Mouse (Mus musculus): ENCODE results near the gene Rps16. TPM values are rescaled to one million over a fixed set of nuclear protein-coding genes. Genes with fewer than 3 reads are reported as not detected.

The Rps16 gene
- polyA plus RNA-seq (2014; fragmentation: Nextera tagmentation; extraction: Ambion mirVana), result 746 and 776 TPM in 2 replicates

DNA sequence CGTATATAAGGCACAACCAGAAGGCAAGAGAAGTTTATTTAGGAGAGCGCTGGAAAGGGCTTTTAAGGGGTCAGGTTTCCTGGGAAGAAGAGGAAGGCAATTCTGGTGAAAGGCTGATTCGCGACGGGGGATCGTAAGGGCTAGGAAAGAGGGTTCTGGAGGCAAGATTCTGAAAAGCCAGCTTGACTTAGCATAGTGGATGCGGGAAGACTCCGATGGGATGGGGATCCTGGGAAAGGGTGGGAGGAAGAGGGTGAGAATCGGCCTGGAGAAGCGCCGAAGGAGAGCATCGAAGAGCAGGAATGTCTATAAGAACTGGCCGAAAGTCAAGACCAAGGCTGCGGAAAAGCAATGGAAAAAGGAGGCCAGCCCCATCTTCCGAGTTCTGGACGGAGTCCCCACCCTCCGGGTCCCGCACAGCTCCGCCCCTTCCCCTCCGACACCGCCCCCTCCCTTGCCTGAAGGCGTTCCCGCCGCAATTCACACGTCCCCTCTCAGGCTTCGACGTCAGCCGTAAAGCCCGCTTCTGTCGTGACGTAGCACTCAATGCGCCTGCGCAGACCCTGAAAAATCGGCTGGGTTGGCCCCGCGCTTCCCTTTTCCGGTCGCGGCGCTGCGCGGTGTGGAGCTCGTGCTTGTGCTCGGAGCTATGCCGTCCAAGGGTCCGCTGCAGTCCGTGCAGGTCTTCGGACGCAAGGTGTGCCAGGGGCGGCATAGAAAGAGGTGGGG is at the start of gene Rps16:
Gene Rps16, plus strand, starts transcription at position 498 of the 729 bp plus-strand sequence.
- WGBS, result under 1% methylated on average over 44 of the region's 50 CpGs
- H3K36me3 ChIP-seq (ENCODE audit: control insufficient read depth, insufficient read depth, low read length), result peaks cover 12% of the 10 kb centered on the region
- ATAC-seq (ENCODE audit: low FRiP score), result peak; percentile 96

DNA sequence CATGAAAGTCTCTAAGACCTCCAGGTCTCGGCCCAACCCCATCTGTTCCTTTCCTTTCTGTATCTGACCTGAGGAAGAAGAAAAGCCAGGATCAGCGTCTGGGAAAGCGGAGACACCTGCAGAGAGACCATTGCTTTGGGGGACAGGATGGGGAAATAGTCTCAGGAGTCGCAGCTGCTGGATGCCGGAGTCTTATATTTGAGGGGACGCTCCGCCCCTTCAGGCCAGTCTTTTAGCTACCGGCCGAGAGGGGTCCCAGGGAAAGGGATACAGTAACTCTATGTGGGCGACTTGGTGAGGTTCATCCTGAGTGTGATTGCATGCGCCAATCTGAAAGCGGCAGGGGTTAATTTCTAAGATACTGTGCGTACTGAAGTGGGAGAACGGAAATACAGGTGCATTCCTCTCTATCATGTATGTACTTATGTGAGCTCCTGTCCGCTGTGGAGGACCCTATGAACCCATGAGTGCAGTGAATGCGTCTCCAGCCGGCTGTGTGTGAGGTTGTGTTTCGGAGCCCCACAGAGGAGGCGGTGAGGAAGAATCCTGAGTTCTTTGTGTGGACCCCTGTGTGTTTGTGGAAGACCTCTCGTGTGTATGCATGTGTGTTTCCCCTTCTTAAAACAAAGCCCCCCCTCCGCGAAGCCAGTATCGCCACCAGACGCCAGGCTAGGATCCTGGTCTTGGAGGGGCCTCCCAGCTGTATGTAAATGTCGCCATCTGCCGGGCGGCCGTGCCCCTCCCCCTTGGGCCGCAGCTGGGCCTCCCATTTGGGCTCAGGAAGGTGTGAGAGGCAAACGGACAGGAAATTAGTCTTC is 48.6 kb upstream of the Rps16 start, which contains the start of gene Dll3:
Gene Dll3, minus strand, starts transcription at position 623 of the 818 bp plus-strand sequence.
- peaks cover 6% of the 10 kb centered on the region; the same call in 1 of the 2 replicates for H3K4me1 ChIP-seq (replicated peaks; ENCODE audit: control insufficient read depth, insufficient read depth, low read length)
- H3K27me3 ChIP-seq (ENCODE audit: control insufficient read depth, insufficient read depth, low read length), result peaks cover 7% of the 10 kb centered on the region
- WGBS, result 2% methylated on average over 30 of the region's 30 CpGs
- H3K27ac ChIP-seq (ENCODE audit: low read depth, low read length), result peak within 1 kb of the TSS; percentile 92
- DNase-seq (ENCODE audit: low spot score), result peak; percentile 85
- ATAC-seq (ENCODE audit: low FRiP score), result peak; percentile 76
- H3K4me2 ChIP-seq (replicated peaks; ENCODE audit: low read depth, low read length), result peak within 1 kb of the TSS; percentile 55
- no peaks in the 10 kb centered on the region for H3K9me3 ChIP-seq (ENCODE audit: control insufficient read depth, low read length)
- peak within 1 kb of the TSS; percentile 77 for H3K9ac ChIP-seq (ENCODE audit: low read depth, low read length)
- 0 out of 2 replicates have a peak, but pooled peaks cover 2% of the 10 kb centered on the region for H3K36me3 ChIP-seq (ENCODE audit: control insufficient read depth, insufficient read depth, low read length)
- H3K4me3 ChIP-seq (ENCODE audit: low read depth, low read length), result peak within 1 kb of the TSS; percentile 55

More for the DNA sequence above, at the start of gene Rps16:
- Histone ChIP-seq H3K27ac (ENCODE audit: low read depth, low read length) (peak within 1 kb of the TSS; percentile 72), H3K4me2 (replicated peaks; ENCODE audit: low read depth, low read length) (peak within 1 kb of the TSS; percentile 91), H3K9me3 (ENCODE audit: control insufficient read depth, low read length) (no peaks in the 10 kb centered on the region), H3K9ac (ENCODE audit: low read depth, low read length) (peak within 1 kb of the TSS; percentile 95), H3K4me1 (replicated peaks; ENCODE audit: control insufficient read depth, insufficient read depth, low read length) (peaks cover 3% of the 10 kb centered on the region; the same call in 1 of the 2 replicates), H3K4me3 (ENCODE audit: low read depth, low read length) (peak within 1 kb of the TSS; percentile 64), H3K27me3 (ENCODE audit: control insufficient read depth, insufficient read depth, low read length) (no peaks in the 10 kb centered on the region)
- peak; percentile 99 for DNase-seq (ENCODE audit: low spot score)

DNA sequence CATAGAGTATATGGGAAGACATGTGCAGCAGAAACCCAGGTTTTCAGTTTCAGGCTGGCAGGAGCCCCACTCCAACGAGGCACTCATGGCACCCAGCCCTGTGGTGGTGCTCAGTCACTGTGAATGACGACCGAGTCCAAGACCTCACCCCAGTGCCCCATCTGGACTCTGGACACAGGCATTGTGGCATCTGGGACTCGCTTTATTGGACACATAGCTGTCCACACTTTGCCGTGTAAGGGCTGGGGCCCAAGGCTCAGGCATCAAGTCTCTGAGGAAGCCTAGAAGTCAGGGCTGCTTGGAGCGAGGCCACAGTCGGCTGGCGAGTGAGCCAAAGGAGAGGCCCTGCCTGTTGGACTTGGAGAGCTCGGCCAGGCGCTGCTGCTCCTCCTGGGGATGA is 44.8 kb upstream of the Rps16 start:
- Histone ChIP-seq H3K4me1 (replicated peaks; ENCODE audit: control insufficient read depth, insufficient read depth, low read length) (0 out of 2 replicates have a peak, but pooled peaks cover 2% of the 10 kb centered on the region), H3K36me3 (ENCODE audit: control insufficient read depth, insufficient read depth, low read length) (0 out of 2 replicates have a peak, but pooled peaks cover 2% of the 10 kb centered on the region)

DNA sequence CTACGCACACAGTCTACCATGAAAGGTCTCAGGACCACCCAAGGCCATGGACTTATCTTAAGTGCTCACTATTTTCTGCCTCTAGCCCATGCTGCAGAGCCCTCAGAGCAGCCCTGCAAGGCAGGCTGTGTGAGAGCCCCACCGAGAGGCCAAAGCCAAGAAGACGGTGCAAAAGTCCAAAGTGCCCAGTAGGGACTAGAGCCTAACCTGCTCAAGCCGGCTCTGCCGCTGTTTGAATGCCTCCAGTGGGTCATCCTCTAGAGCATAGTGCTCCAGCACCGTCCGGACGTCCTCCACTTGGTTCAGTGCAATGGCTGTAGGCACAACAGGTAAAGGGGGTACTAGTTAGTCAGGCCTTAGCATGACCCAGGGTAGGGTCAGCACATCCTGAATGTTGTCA is 44.2 kb upstream of the Rps16 start:
- Histone ChIP-seq H3K4me3 (ENCODE audit: low read depth, low read length) (no peak overlapping the region), H3K9ac (ENCODE audit: low read depth, low read length) (no peak overlapping the region), H3K27me3 (ENCODE audit: control insufficient read depth, insufficient read depth, low read length) (no peaks in the 10 kb centered on the region), H3K9me3 (ENCODE audit: control insufficient read depth, low read length) (no peaks in the 10 kb centered on the region), H3K4me2 (replicated peaks; ENCODE audit: low read depth, low read length) (no peak overlapping the region), H3K36me3 (ENCODE audit: control insufficient read depth, insufficient read depth, low read length) (0 out of 2 replicates have a peak, but pooled peaks cover 2% of the 10 kb centered on the region), H3K4me1 (replicated peaks; ENCODE audit: control insufficient read depth, insufficient read depth, low read length) (0 out of 2 replicates have a peak, but pooled peaks cover 4% of the 10 kb centered on the region), H3K27ac (ENCODE audit: low read depth, low read length) (no peak overlapping the region)
- DNase-seq (ENCODE audit: low spot score) (no peak), ATAC-seq (ENCODE audit: low FRiP score) (no peak)
- WGBS, result 93% methylated on average over 8 of the region's 8 CpGs

More for the DNA sequence above, 44.8 kb upstream of the Rps16 start:
- no peak overlapping the region for H3K27ac ChIP-seq (ENCODE audit: low read depth, low read length)
- WGBS, result 85% methylated on average over 10 of the region's 10 CpGs
- no peak for ATAC-seq (ENCODE audit: low FRiP score)
- no peak overlapping the region for H3K9ac ChIP-seq (ENCODE audit: low read depth, low read length)
- no peak for DNase-seq (ENCODE audit: low spot score)
- no peaks in the 10 kb centered on the region for H3K9me3 ChIP-seq (ENCODE audit: control insufficient read depth, low read length)
- no peak overlapping the region for H3K4me2 ChIP-seq (replicated peaks; ENCODE audit: low read depth, low read length)
- no peak overlapping the region for H3K4me3 ChIP-seq (ENCODE audit: low read depth, low read length)
- H3K27me3 ChIP-seq (ENCODE audit: control insufficient read depth, insufficient read depth, low read length), result no peaks in the 10 kb centered on the region

DNA sequence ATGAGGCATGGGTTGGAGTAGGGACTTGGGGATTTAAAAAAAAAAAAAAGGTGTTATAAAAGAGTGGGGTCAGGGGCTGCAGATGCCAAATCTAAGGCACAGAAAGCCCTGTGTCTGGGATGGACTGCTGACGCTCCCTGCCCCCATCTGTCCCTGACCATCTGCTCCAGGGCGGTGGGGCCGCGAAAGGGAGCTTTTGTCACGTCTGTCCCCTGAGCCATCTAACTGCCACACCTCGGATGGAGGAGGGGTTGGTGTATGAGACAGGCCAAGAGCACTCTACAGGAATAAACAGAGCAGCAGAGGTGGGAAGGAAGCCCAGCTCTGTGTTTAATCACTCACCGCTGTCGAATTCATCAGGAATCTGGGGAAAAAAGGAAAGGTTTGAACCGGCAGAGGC is 40.7 kb upstream of the Rps16 start:
- Histone ChIP-seq H3K4me3 (ENCODE audit: low read depth, low read length) (no peak overlapping the region), H3K27ac (ENCODE audit: low read depth, low read length) (peak overlapping the region; percentile 49), H3K9me3 (ENCODE audit: control insufficient read depth, low read length) (no peaks in the 10 kb centered on the region), H3K36me3 (ENCODE audit: control insufficient read depth, insufficient read depth, low read length) (0 out of 2 replicates have a peak, but pooled peaks cover 2% of the 10 kb centered on the region), H3K4me2 (replicated peaks; ENCODE audit: low read depth, low read length) (0 out of 2 replicates have a peak overlapping the region, but pooled peaks have one; percentile 85), H3K27me3 (ENCODE audit: control insufficient read depth, insufficient read depth, low read length) (no peaks in the 10 kb centered on the region), H3K4me1 (replicated peaks; ENCODE audit: control insufficient read depth, insufficient read depth, low read length) (0 out of 2 replicates have a peak, but pooled peaks cover 2% of the 10 kb centered on the region), H3K9ac (ENCODE audit: low read depth, low read length) (no peak overlapping the region)
- 58% methylated on average over 9 of the region's 9 CpGs for WGBS
- ATAC-seq (ENCODE audit: low FRiP score) (peak; percentile 41), DNase-seq (ENCODE audit: low spot score) (peak; percentile 61)

DNA sequence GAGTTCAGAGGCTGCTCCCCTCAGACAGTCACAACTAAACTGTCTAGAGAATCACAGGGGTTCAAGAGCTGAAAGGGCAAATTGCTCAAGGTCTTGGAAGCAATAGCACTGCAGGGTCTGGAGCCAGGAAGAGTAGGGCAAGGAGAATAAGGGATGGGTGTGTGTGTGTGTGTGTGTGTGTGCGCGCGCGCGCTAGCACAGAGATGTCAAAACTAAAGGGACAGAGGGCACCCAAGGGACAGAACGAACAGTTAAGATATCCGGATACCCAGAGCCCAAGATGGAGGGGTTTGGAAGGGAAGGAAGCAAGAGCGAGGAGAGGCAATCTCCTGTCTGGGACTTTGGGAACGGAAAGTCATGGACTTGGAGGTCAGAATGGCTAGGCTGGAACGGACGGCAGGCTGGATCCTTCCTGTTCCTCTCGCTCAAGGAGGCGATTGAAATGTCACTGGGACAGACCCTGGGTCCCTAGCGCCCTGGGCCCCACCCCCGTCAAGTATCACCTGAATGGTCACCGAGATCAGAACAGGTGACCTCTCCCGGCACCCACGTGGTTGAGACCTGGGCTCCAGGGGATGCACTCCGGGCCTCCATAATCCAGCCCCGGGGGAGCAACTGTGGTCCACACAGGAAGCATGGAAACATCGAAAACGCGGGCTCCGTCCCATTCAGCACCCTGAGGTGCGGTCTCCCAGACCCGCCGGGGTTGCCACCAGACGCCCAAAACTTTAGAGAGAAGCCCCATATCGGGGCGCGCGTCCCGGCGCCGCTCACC is 39.1 kb upstream of the Rps16 start:
- Histone ChIP-seq H3K9ac (ENCODE audit: low read depth, low read length) (peak overlapping the region; percentile 65), H3K27ac (ENCODE audit: low read depth, low read length) (peak overlapping the region; percentile 49), H3K36me3 (ENCODE audit: control insufficient read depth, insufficient read depth, low read length) (peaks cover 5% of the 10 kb centered on the region), H3K27me3 (ENCODE audit: control insufficient read depth, insufficient read depth, low read length) (no peaks in the 10 kb centered on the region), H3K4me1 (replicated peaks; ENCODE audit: control insufficient read depth, insufficient read depth, low read length) (0 out of 2 replicates have a peak, but pooled peaks cover 2% of the 10 kb centered on the region), H3K9me3 (ENCODE audit: control insufficient read depth, low read length) (no peaks in the 10 kb centered on the region), H3K4me2 (replicated peaks; ENCODE audit: low read depth, low read length) (peak overlapping the region; percentile 85), H3K4me3 (ENCODE audit: low read depth, low read length) (peak overlapping the region; percentile 64)
- DNase-seq (ENCODE audit: low spot score) (peak; percentile 34), ATAC-seq (ENCODE audit: low FRiP score) (peak; percentile 68)
- 6% methylated on average over 35 of the region's 35 CpGs for whole genome bisulfite sequencing

DNA sequence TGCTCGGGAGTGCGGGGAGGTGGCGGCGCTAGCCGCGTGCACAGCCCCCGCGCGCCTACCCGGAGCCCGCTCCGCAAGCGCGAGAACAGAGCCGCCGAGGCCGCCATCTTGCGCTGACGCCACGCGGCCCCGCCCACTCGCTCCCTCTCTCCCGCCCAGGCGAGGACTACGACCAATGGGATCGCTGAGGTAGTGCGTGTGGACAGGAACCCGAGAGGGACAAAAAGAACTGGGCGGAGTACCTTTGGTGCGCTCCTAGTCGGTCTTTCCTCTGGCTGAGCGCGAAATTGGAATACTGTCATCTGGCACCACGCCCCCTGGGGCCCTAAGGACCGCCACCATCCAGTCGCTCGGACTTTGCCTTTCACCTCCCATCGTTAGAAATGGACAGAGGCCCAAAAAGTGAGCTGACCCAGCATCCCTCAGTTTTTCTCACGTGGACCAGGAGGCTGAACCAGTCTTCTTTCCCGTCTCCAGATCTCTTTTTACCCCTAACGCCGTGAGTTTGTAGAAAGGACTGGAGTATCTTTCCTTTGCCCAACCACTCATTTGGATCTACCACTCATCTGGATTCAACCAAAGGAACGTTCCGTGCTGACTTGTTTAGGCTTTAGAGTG is 38.4 kb upstream of the Rps16 start, which contains the start of gene Timm50:
Gene Timm50, minus strand, starts transcription at position 147 of the 618 bp plus-strand sequence.
- H3K27me3 ChIP-seq (ENCODE audit: control insufficient read depth, insufficient read depth, low read length), result no peaks in the 10 kb centered on the region
- DNase-seq (ENCODE audit: low spot score) (peak; percentile 97), ATAC-seq (ENCODE audit: low FRiP score) (peak; percentile 94)
- no peaks in the 10 kb centered on the region for H3K9me3 ChIP-seq (ENCODE audit: control insufficient read depth, low read length)
- peak within 1 kb of the TSS; percentile 49 for H3K27ac ChIP-seq (ENCODE audit: low read depth, low read length)
- H3K36me3 ChIP-seq (ENCODE audit: control insufficient read depth, insufficient read depth, low read length), result peaks cover 10% of the 10 kb centered on the region
- 2% methylated on average over 38 of the region's 45 CpGs for WGBS
- H3K4me2 ChIP-seq (replicated peaks; ENCODE audit: low read depth, low read length), result peak within 1 kb of the TSS; percentile 85
- 0 out of 2 replicates have a peak, but pooled peaks cover 2% of the 10 kb centered on the region for H3K4me1 ChIP-seq (replicated peaks; ENCODE audit: control insufficient read depth, insufficient read depth, low read length)
- H3K4me3 ChIP-seq (ENCODE audit: low read depth, low read length), result peak within 1 kb of the TSS; percentile 64
- H3K9ac ChIP-seq (ENCODE audit: low read depth, low read length), result peak within 1 kb of the TSS; percentile 65
